Mouse (Mus musculus): ENCODE measurements around the gene Rcor3. TPM values are rescaled to one million over a fixed set of nuclear protein-coding genes. Genes with fewer than 3 reads are reported as not detected.

Gene Rcor3
- polyA plus RNA-seq, 1 experiment from 2014 or later: 19.2 TPM

DNA sequence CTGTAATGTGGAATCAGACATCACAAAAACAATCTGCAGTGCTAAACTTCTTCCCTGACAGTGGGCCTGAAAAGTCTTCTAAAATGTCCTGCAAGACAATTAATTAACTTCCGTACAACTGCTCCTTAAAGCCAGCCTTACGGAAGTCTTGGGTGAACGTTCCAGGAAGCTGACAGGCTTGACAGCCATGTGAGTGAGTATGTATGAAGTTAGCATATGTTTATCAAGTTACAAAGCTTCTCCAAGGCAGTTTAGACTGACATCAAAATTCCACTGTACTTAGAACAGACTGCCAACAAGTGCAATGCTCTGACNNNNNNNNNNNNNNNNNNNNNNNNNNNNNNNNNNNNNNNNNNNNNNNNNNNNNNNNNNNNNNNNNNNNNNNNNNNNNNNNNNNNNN, 84.1 kb downstream of the Rcor3 start:
- Histone ChIP-seq H3K4me2 (no peak overlapping the region), H3K27ac (no peak overlapping the region), H3K9ac (no peak overlapping the region), H3K36me3 (replicated peaks) (no peaks in the 10 kb centered on the region), H3K4me3 (replicated peaks) (no peak overlapping the region), H3K4me1 (no peaks in the 10 kb centered on the region), H3K27me3 (no peaks in the 10 kb centered on the region), H3K9me3 (no peaks in the 10 kb centered on the region)
- no peak for ATAC-seq (ENCODE audit: low FRiP score)
- 60% methylated on average over 3 of the region's 3 CpGs for WGBS

DNA sequence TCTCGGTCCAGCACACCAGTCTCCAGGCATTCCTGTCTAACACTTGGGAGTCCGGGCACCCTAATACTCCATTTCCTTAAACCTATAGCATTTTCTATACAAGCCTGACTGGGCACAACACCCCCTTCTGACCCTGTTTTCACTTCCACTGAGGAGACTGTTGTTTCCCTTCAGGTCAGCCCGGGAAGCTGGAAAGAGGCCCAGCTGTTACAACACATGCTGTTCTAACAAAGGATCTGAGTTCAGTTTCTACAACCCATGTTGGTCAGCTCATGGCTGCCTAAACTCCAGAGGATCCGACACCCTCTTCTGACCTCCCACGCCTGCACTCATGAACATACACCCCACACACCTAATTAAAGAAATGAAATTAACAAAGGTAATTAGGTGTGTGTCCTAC, 84.9 kb downstream of the Rcor3 start:
- no peaks in the 10 kb centered on the region for H3K4me1 ChIP-seq
- no peak overlapping the region for H3K27ac ChIP-seq
- H3K4me3 ChIP-seq (replicated peaks): no peak overlapping the region
- H3K9ac ChIP-seq: no peak overlapping the region
- H3K9me3 ChIP-seq: no peaks in the 10 kb centered on the region
- no peak overlapping the region for H3K4me2 ChIP-seq
- no peak for ATAC-seq (ENCODE audit: low FRiP score)
- no peaks in the 10 kb centered on the region for H3K36me3 ChIP-seq (replicated peaks)
- 88% methylated on average over 5 of the region's 5 CpGs for WGBS
- no peaks in the 10 kb centered on the region for H3K27me3 ChIP-seq

DNA sequence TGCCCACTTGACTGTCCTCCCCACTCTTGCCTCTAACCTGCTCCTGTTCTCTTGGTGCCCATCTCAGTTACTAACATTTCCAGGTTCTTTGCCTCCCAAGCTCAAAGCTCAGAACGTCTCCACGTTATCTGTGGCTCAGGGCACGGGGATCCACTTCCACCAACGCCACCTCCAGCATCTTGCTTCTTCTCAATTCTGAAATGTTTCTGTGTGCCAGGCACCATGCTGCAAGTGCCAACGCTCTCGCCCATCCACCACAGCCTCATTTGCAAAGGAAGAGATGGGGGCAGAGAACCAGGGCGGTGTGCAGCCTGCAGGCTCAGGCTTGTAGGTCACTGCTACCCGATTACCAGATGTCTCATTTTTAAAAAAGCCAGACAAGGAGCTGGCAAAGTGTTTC, 85.4 kb downstream of the Rcor3 start:
- H3K36me3 ChIP-seq (replicated peaks): no peaks in the 10 kb centered on the region
- no peaks in the 10 kb centered on the region for H3K9me3 ChIP-seq
- no peak overlapping the region for H3K27ac ChIP-seq
- no peaks in the 10 kb centered on the region for H3K27me3 ChIP-seq
- no peak overlapping the region for H3K4me3 ChIP-seq (replicated peaks)
- no peak for ATAC-seq (ENCODE audit: low FRiP score)
- H3K4me1 ChIP-seq: no peaks in the 10 kb centered on the region
- H3K4me2 ChIP-seq: no peak overlapping the region
- H3K9ac ChIP-seq: no peak overlapping the region
- 88% methylated on average over 8 of the region's 8 CpGs for WGBS

Other genes with a start within 250 kb of the Rcor3 start
- gene Slc30a1, start 231.3 kb downstream of the Rcor3 start, polyA plus RNA-seq (2016; fragmentation: Nextera tagmentation; extraction: Ambion mirVana): 2.4 and 4.2 TPM in 2 replicates
- 2.2 and 2.3 TPM in 2 replicates for gene Rd3, start 160.7 kb downstream of the Rcor3 start, polyA plus RNA-seq (2016; fragmentation: Nextera tagmentation; extraction: Ambion mirVana)
- 3.3 and 4.5 TPM in 2 replicates for gene Traf5, start 45.5 kb downstream of the Rcor3 start, polyA plus RNA-seq (2016; fragmentation: Nextera tagmentation; extraction: Ambion mirVana)
- gene Kcnh1, start 52.7 kb upstream of the Rcor3 start, polyA plus RNA-seq (2016; fragmentation: Nextera tagmentation; extraction: Ambion mirVana): 0.57 and 0.86 TPM in 2 replicates